ENCODE assay signal across 9 mouse cellular contexts in the genomic region with DNA sequence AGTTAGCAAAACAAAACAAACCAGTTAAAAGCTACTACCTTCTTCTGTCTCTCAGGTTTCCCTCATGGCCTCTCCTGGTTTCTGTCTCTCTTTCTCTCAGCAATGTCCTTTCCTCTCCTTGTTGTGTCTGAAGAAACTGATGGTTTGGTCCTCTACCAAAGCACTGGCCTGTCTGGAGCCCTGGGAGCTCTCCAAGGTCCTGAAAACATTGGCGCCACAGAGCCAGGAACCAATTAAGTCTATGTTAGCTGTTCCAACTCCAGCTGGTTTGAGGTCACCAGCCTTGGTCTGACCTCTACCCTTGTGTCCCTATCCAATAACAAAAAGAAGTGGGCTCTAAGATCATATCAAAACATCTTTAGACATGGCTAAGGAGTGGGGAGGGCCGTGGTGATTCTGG. TPM values are rescaled to one million over a fixed set of nuclear protein-coding genes. Genes with fewer than 3 reads are reported as not detected.
A peak's percentile ranks its signal among the peaks of the same experiment; 100 is the strongest.
DNase-seq lines count a peak whose midpoint lies in the region; ATAC-seq and TF ChIP-seq lines count a peak whose summit lies in the region.
"Had no signal": no experiment of that assay in that cellular context is flagged by ENCODE, and none has a peak within 500 bp of the region (broad histone marks: within the 10 kb centered on the region; RNA-seq: fewer than 3 reads in every experiment).

No protein-coding gene starts in this region.

- DNase-seq in gastrocnemius, adult 2 months, result peak; percentile 29
- no peak for DNase-seq in gastrocnemius, postnatal 25 days
- peak; percentile 29 for DNase-seq in WW6 (ENCODE audit: low read depth, low spot score)
- DNase-seq in heart, postnatal 36 days, result peak; percentile 21 to 41
- peak; percentile 86 for DNase-seq in limb, embryonic 10.5 days (ENCODE audit: low spot score)
- peak; percentile 73 for DNase-seq in yolk sac, embryonic 10.5 days (ENCODE audit: low spot score)

- 19% methylated on average over 2 of the region's 2 CpGs for WGBS in limb, embryonic 10.5 days
- WGBS in midbrain, embryonic 16.5 days, result 5% methylated on average over 2 of the region's 2 CpGs

- ATAC-seq in common myeloid progenitor, adult 5-6 weeks (replicated peaks; ENCODE audit: low read depth, poor library complexity, severe bottlenecking), result peak; percentile 66; the same call in 1 of the 2 replicates
- ATAC-seq in midbrain, embryonic 16.5 days, result peak; percentile 43; the same call in 1 of the 2 replicates

- 0 out of 2 replicates have a peak overlapping the region, but pooled peaks have one; percentile 4 for H3K9ac ChIP-seq in midbrain, embryonic 16.5 days (ENCODE audit: low read depth, low read length)

- peaks cover 11% of the 10 kb centered on the region for H3K4me1 ChIP-seq in limb, embryonic 10.5 days
- H3K4me1 ChIP-seq in midbrain, embryonic 16.5 days (ENCODE audit: control insufficient read depth, insufficient read depth, low read length), result peaks cover 9% of the 10 kb centered on the region

- intact Hi-C loops in gastrocnemius, adult 2 months (cut with DNase I), result no loop called here
- intact Hi-C loops in heart, postnatal 36 days (cut with DNase I), result no loop called here

- peak overlapping the region; percentile 65 for H3K4me2 ChIP-seq in midbrain, embryonic 16.5 days (ENCODE audit: low read length)

- no peak for TF ChIP-seq CTCF in gastrocnemius, adult 2 months (IDR thresholded peaks at IDR 0.05)

- H3K27me3 ChIP-seq in limb, embryonic 10.5 days (ENCODE audit: low read depth, poor library complexity, severe bottlenecking), result no peaks in the 10 kb centered on the region
- no peaks in the 10 kb centered on the region for H3K27me3 ChIP-seq in midbrain, embryonic 16.5 days (ENCODE audit: control insufficient read depth, insufficient read depth, low read depth, low read length)

- H3K4me3 ChIP-seq in gastrocnemius, adult 2 months, result no peak overlapping the region
- no peak overlapping the region for H3K4me3 ChIP-seq in limb, embryonic 10.5 days
- H3K4me3 ChIP-seq in midbrain, embryonic 16.5 days (ENCODE audit: low read depth, low read length), result peak overlapping the region; percentile 56

- no peaks in the 10 kb centered on the region for H3K36me3 ChIP-seq in limb, embryonic 10.5 days
- 0 out of 2 replicates have a peak, but pooled peaks cover under 1% of the 10 kb centered on the region for H3K36me3 ChIP-seq in midbrain, embryonic 16.5 days (ENCODE audit: control insufficient read depth, insufficient read depth, low read length)

- no peaks in the 10 kb centered on the region for H3K9me3 ChIP-seq in limb, embryonic 10.5 days (replicated peaks)
- H3K9me3 ChIP-seq in midbrain, embryonic 16.5 days (replicated peaks; ENCODE audit: control insufficient read depth, low read length, poor library complexity, severe bottlenecking), result no peaks in the 10 kb centered on the region

- no peak overlapping the region for H3K27ac ChIP-seq in gastrocnemius, adult 2 months
- no peak overlapping the region for H3K27ac ChIP-seq in limb, embryonic 10.5 days
- H3K27ac ChIP-seq in midbrain, embryonic 16.5 days (ENCODE audit: low read length), result no peak overlapping the region

RNA-seq across cellular contexts. Expression of gene Nrsn1, which starts 1.3 kb away (rescaled TPM):
- total RNA-seq in gastrocnemius, adult 2 months (2021), result not detected
- total RNA-seq in gastrocnemius, postnatal 25 days (2021), result not detected
- not detected in 2 replicates for total RNA-seq in common myeloid progenitor, adult 5-6 weeks (2017)
- not detected for total RNA-seq in heart, postnatal 36 days (2021)
- 0.34 and 0.55 TPM in 2 replicates for polyA plus RNA-seq in limb, embryonic 10.5 days (2016; fragmentation: Nextera tagmentation; extraction: Ambion mirVana)
- polyA plus RNA-seq in midbrain, embryonic 16.5 days (2015; fragmentation: Nextera tagmentation; extraction: Ambion mirVana), result 93.9 and 96.6 TPM in 2 replicates
- polyA plus RNA-seq: C2C12 had no signal
